20 mouse cellular contexts compared by ENCODE assay signal in genomic region chr6:89285116-89285515, GRCm38 (mm10).
DNase-seq lines count a peak whose midpoint lies in the region; TF ChIP-seq lines count a peak whose summit lies in the region.
"Had no signal": no experiment of that assay in that cellular context is flagged by ENCODE, and none has a peak within 500 bp of the region (broad histone marks: within the 10 kb centered on the region; RNA-seq: fewer than 3 reads in every experiment).

No protein-coding gene starts in this region.

- H3K36me3 ChIP-seq in E14TG2a.4 (ENCODE audit: insufficient read depth, low read length): 0 out of 2 replicates have a peak, but pooled peaks cover 5% of the 10 kb centered on the region
- H3K36me3 ChIP-seq in ES-E14 (ENCODE audit: control insufficient read depth, insufficient read depth, low read length, poor library complexity, severe bottlenecking): peaks cover 2% of the 10 kb centered on the region; the same call in 1 of the 2 replicates
- no peaks in the 10 kb centered on the region for H3K36me3 ChIP-seq in limb, embryonic 10.5 days
- H3K36me3 ChIP-seq: embryonic facial prominence, embryonic 10.5 days; embryonic facial prominence, embryonic 12.5 days; forebrain, embryonic 15.5 days had no signal

- H3K4me3 ChIP-seq in E14TG2a.4 (replicated peaks; ENCODE audit: low read length) (0 out of 2 replicates have a peak overlapping the region, but pooled peaks have one; percentile 7), ES-E14 (ENCODE audit: insufficient read depth in 1 of 2, low read depth in 1 of 2, low read length in 2 of 2, poor library complexity in 1 of 2, severe bottlenecking in 1 of 2) (no peak overlapping the region)
- H3K4me3 ChIP-seq in limb, embryonic 10.5 days: no peak overlapping the region
- H3K4me3 ChIP-seq: embryonic facial prominence, embryonic 10.5 days; embryonic facial prominence, embryonic 12.5 days; forebrain, embryonic 13.5 days; forebrain, embryonic 15.5 days had no signal

- no peaks in the 10 kb centered on the region for H3K27me3 ChIP-seq in E14TG2a.4 (ENCODE audit: insufficient read depth, low read length)
- H3K27me3 ChIP-seq in limb, embryonic 10.5 days (ENCODE audit: low read depth, poor library complexity, severe bottlenecking): peaks cover 21% of the 10 kb centered on the region; the same call in 1 of the 2 replicates
- H3K27me3 ChIP-seq: CH12.LX; embryonic facial prominence, embryonic 12.5 days; forebrain, embryonic 15.5 days; Patski had no signal

- in situ Hi-C loops in ES-E14 (cut with MboI; ENCODE audit: low sequenced_read_pairs in 2 of 2, unreplicated experiment in 2 of 2): no loop called here

- peak; percentile 17 for DNase-seq in ES-E14 (ENCODE audit: low read depth, low spot score)
- peak; percentile 78 for DNase-seq in ZHBTc4 (ENCODE audit: low read depth, low spot score)
- no peak for DNase-seq in MN1 (ENCODE audit: low spot score)
- DNase-seq in limb, embryonic 10.5 days (ENCODE audit: low spot score): no peak
- DNase-seq: adrenal gland, adult 2 months; adrenal gland, postnatal 10 days; adrenal gland, postnatal 25 days; cerebellum, adult 11-12 months; cerebellum, adult 2 months; cerebellum, adult 9-10 months; cerebellum, postnatal 10 days; cerebellum, postnatal 25 days; forebrain, postnatal 0 days had no signal

- peaks cover 83% of the 10 kb centered on the region for H3K4me1 ChIP-seq in E14TG2a.4 (replicated peaks; ENCODE audit: low read depth, low read length)
- H3K4me1 ChIP-seq in ES-E14 (ENCODE audit: control insufficient read depth in 2 of 2, insufficient read depth in 2 of 2, low read length in 2 of 2, poor library complexity in 1 of 2): peaks cover 0 to 39% of the 10 kb centered on the region in 2 experiments; a peak in 2 of 4 replicates
- peaks cover 28% of the 10 kb centered on the region for H3K4me1 ChIP-seq in limb, embryonic 10.5 days

- no peak overlapping the region for H3K9ac ChIP-seq in ES-E14 (ENCODE audit: insufficient read depth, low read depth, low read length, poor library complexity, severe bottlenecking)
- H3K9ac ChIP-seq: embryonic facial prominence, embryonic 12.5 days; forebrain, embryonic 13.5 days; forebrain, embryonic 15.5 days; forebrain, postnatal 0 days had no signal

- no peak for TF ChIP-seq CTCF in E14TG2a.4 (conservative IDR thresholded peaks at IDR 0.05; ENCODE audit: low read length)

- H3K9me3 ChIP-seq in E14TG2a.4 (ENCODE audit: low read length) (no peaks in the 10 kb centered on the region), ES-E14 (ENCODE audit: control insufficient read depth, insufficient read depth, low read depth, low read length) (no peaks in the 10 kb centered on the region)
- H3K9me3 ChIP-seq in limb, embryonic 10.5 days (replicated peaks): no peaks in the 10 kb centered on the region
- H3K9me3 ChIP-seq: embryonic facial prominence, embryonic 12.5 days; forebrain, embryonic 15.5 days had no signal

- H3K27ac ChIP-seq in ES-E14 (ENCODE audit: insufficient read depth, low read depth, low read length, poor library complexity, severe bottlenecking): no peak overlapping the region
- H3K27ac ChIP-seq in limb, embryonic 10.5 days: no peak overlapping the region
- H3K27ac ChIP-seq: embryonic facial prominence, embryonic 10.5 days; embryonic facial prominence, embryonic 12.5 days; forebrain, embryonic 13.5 days; forebrain, embryonic 15.5 days had no signal

TF ChIP-seq in ES-E14, 5 proteins besides CTCF, POLR2A, EP300 and RAD21:
- TF ChIP-seq MAFK (IDR thresholded peaks at IDR 0.05; ENCODE audit: insufficient read depth, low read depth, low read length): no peak
- no peak for TF ChIP-seq CHD2 (IDR thresholded peaks at IDR 0.05; ENCODE audit: low read depth, low read length)
- no peak for TF ChIP-seq ZNF384 (IDR thresholded peaks at IDR 0.05; ENCODE audit: low read depth, low read length)
- TF ChIP-seq HCFC1 (IDR thresholded peaks at IDR 0.05; ENCODE audit: borderline replicate concordance, insufficient read depth, low read length): no peak
- TF ChIP-seq ZC3H11A (IDR thresholded peaks at IDR 0.05; ENCODE audit: borderline replicate concordance, low read depth, low read length): no peak

Comparison
In these comparisons a context has a peak if more than half of its experiments do, and no peak if none do; other contexts are left out.
1. DNase-seq: peak in ES-E14 (single experiment) and ZHBTc4 (single experiment); none in MN1 (single experiment) and limb, embryonic 10.5 days (single experiment).